Mouse (Mus musculus): ENCODE results near the gene Icmt.

DNA sequence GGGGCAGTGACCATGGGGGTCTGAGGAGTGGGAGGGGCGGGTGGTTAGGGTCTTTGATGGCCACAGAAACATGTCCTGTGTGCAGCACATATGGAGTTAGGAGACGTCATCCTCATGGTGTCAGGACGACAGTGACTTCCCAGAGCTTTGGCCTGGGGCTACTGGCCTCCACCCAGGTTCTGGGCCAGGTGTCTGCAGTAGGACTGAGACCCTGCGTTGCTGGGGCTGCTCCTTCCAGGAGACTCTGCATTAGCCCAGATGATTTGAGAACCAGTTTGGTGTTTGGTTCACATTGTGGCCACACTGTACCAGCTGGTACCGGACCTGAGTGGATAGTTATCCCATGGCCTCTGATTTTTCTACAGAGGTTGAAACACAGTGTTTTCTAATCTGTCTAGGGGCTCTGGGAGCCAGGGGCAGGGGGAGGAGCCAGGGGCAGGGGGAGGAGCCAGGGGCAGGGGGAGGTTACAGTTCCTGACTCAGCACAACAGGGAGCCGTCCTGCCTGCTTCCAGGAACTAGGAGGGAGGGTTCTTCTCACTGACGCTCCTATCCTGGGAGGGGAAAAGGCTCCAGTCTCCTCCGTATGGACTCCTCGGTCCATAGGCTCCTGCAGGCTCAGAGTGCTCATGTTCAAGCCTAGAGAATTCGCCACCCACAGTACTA is 33.4 kb upstream of the Icmt start:
- TF ChIP-seq CTCF (IDR thresholded peaks at IDR 0.05; ENCODE audit: low read depth) (no peak), EP300 (IDR thresholded peaks at IDR 0.05; ENCODE audit: low read depth) (no peak)

All from liver, embryonic 14.5 days (tissue).